In the genomic region with DNA sequence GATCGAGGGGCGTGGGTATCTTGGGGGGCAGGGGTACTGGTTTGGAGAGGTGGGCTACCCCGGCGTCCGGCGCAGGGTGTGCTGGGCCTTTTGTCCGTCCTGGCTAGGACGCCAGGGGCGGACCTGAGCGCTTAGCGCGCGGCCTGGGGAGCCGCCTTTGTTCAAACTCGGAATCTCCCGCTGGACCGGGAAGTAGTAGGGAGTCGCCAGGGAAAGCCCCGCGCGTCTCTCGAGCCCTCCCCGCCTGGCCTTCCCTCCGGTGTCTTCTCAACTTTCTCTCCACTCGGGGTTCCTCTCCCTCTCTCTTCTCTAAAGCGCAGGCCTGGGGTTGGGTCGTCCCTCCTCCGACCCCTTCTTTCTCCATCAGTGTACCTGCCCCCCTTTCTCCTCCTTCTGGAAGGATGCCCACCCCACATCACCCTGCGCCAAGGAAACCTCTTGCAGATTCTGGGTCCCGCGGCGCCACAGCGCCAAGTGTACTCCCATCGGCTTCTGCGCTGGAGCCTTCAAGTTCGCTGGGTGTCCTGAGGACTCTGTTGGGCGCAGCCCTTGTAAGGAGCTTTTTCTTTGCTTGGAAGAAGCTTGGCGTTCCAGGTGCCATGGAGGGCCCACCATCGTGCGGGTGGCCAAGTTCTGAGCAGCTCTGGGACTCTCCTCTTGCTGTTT, we compare ENCODE assay signal across 8 mouse cellular contexts. TPM values are rescaled to one million over a fixed set of nuclear protein-coding genes. Genes with fewer than 3 reads are reported as not detected.
DNase-seq lines count a peak whose midpoint lies in the region.

No protein-coding gene starts in this region.

- H3K27ac ChIP-seq in embryonic facial prominence, embryonic 10.5 days (replicated peaks): peak overlapping the region; percentile 99

- peaks cover 28% of the 10 kb centered on the region for H3K36me3 ChIP-seq in embryonic facial prominence, embryonic 10.5 days (replicated peaks)

- H3K4me3 ChIP-seq in embryonic facial prominence, embryonic 10.5 days: peak overlapping the region; percentile 98

- DNase-seq in adipocyte (ENCODE audit: low spot score): peak; percentile 73
- peak; percentile 79 for DNase-seq in embryonic facial prominence, embryonic 10.5 days (ENCODE audit: low spot score)
- DNase-seq in heart, adult 18-20 months: peak; percentile 79 to 86
- peak; percentile 61 for DNase-seq in kidney, adult 18-20 months
- DNase-seq in liver: peak; percentile 14
- peak; percentile 67 for DNase-seq in neural tube, embryonic 10.5 days (ENCODE audit: extremely low spot score, low spot score)
- DNase-seq in urinary bladder, adult 18-20 months (ENCODE audit: low spot score in 2 of 2): peak; percentile 17 to 49
- no peak for DNase-seq in cerebellum, adult 8-10 months

- H3K4me1 ChIP-seq in embryonic facial prominence, embryonic 10.5 days: peaks cover 42% of the 10 kb centered on the region

- under 1% methylated on average over 40 of the region's 40 CpGs for WGBS in embryonic facial prominence, embryonic 10.5 days

- H3K27me3 ChIP-seq in embryonic facial prominence, embryonic 10.5 days (replicated peaks; ENCODE audit: low read depth, poor library complexity, severe bottlenecking): peaks cover 4% of the 10 kb centered on the region

- no peaks in the 10 kb centered on the region for H3K9me3 ChIP-seq in embryonic facial prominence, embryonic 10.5 days

RNA-seq across cellular contexts. Expression of gene Pxdn, which starts 1.1 kb away (rescaled TPM):
- polyA plus RNA-seq in embryonic facial prominence, embryonic 10.5 days (2016; fragmentation: Nextera tagmentation; extraction: Ambion mirVana): 113 and 118 TPM in 2 replicates
- total RNA-seq in heart, adult 18-20 months (2021): 10 to 100 TPM; 27.7 to 31.8 TPM
